Mouse (Mus musculus) embryonic fibroblast, embryonic 13.5 days (primary cell): ENCODE data around the gene Lonrf2. TPM values are rescaled to one million over a fixed set of nuclear protein-coding genes. Genes with fewer than 3 reads are reported as not detected.

Experiments
- H3K27ac ChIP-seq: 2 replicates; pipeline ENCODE4 v1.5.1; 2012; ENCODE audit warnings: low read length, control low read depth, inconsistent platforms; ENCODE audit not compliant: insufficient read depth
- H3K4me1 ChIP-seq: 2 replicates; pipeline ENCODE4 v1.6.1; 2011; ENCODE audit warnings: low read length; ENCODE audit not compliant: control insufficient read depth, insufficient read depth
- H3K4me3 ChIP-seq: 2 replicates; pipeline ENCODE4 v1.5.1; 2011; ENCODE audit warnings: mild to moderate bottlenecking, control low read depth, low read length; ENCODE audit not compliant: insufficient read depth
- CTCF ChIP-seq: IDR thresholded peaks from 2 replicates; pipeline ENCODE4 v1.5.1; 2011; ENCODE audit warnings: mild to moderate bottlenecking, control low read depth, low read length, moderate library complexity, borderline replicate concordance; ENCODE audit not compliant: insufficient read depth
- POLR2A ChIP-seq: IDR thresholded peaks from 2 replicates; pipeline ENCODE4 v1.6.1; 2011; ENCODE audit warnings: low read depth, mild to moderate bottlenecking, control low read depth, low read length, moderate library complexity
- polyA plus RNA-seq: library from polyadenylated mRNA; stranded (reverse); fragments of >200 nt; gene quantifications from 2 replicates; pipeline ENCODE4 v1.2.4, GENCODE M21; 2011; ENCODE audit warnings: low read depth; ENCODE audit not compliant: missing spikeins, insufficient read length

Lonrf2 gene
- 0.52 and 1.9 TPM in 2 replicates for polyA plus RNA-seq

DNA sequence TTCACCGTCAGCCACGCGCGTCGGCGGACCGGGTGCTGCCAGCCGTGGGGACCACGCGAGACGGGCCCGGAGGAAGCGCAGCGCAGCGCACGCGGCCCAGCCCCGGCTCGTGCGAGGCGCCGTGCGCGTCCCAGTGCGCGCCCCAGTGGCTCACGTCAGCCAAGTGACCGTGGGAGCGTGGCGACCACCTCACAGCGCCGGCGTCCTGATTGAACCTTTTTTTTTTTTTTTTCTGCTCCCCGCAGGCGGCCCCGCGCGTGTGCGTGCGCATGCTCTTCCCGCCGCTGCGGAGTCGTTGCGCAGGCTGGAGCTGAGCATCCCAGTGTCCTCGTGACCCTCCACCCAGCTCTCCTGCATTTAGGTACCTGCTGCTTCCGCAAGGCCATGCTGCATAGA is at the start of gene Lonrf2:
Lonrf2 (minus strand) TSS at position 235 of the 396 bp plus-strand sequence.
- H3K27ac ChIP-seq = no peak within 1 kb of the TSS
- TF ChIP-seq POLR2A = no peak
- TF ChIP-seq CTCF = no peak
- no peaks in the 10 kb centered on the region for H3K4me1 ChIP-seq
- H3K4me3 ChIP-seq = peak within 1 kb of the TSS; percentile 35

GRCm38 (mm10) chr1:38885956-38886355 is 49.4 kb upstream of the Lonrf2 start:
- no peaks in the 10 kb centered on the region for H3K4me1 ChIP-seq
- H3K27ac ChIP-seq = no peak overlapping the region
- H3K4me3 ChIP-seq = no peak overlapping the region
- TF ChIP-seq POLR2A (no peak), CTCF (no peak)

DNA sequence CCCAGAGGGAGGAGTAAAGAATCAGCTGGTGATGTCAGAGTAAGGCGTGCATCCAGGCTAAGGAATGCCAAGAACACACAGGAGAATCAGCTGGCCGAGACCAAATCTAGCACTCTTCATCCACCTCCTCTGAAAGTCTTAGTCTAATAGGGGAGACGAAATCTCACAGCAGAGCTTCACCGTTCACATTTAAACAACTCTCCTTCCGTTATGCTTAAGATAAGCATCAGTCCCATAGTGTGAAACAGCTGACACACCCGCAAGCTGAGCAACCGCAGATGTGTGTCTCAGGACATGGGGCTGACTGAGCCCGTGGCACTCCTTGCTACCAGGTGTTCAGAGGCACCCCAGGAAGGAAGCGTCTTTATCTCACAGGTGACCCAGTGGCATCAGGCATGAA is 47.3 kb upstream of the Lonrf2 start:
- TF ChIP-seq POLR2A (no peak), CTCF (no peak)
- Histone ChIP-seq H3K4me1 (no peaks in the 10 kb centered on the region), H3K27ac (no peak overlapping the region)

GRCm38 (mm10) chr1:38882746-38883145 is 46.2 kb upstream of the Lonrf2 start:
- no peaks in the 10 kb centered on the region for H3K4me1 ChIP-seq
- no peak overlapping the region for H3K4me3 ChIP-seq
- TF ChIP-seq POLR2A (no peak), CTCF (no peak)
- H3K27ac ChIP-seq = no peak overlapping the region

More for the DNA sequence above, 47.3 kb upstream of the Lonrf2 start:
- H3K4me3 ChIP-seq = no peak overlapping the region

DNA sequence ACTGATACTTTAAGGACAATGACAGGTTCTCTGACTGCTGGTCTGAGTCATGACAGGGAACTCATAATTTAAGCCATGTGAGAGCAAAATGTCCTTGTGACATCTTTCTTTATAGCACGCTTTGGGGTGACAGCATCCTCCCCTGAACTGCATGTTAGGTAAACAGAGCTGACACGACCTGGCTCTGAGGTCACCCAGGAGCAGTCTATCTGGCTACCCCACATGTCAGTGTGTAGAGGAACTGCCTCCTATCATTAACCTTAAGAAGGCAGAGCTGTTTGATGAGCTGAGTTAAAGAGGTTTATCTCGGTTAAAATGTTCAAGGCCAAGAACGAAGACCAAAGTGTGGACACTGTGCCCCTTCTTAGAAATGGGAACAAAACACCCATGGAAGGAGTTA is 44.9 kb upstream of the Lonrf2 start:
- no peaks in the 10 kb centered on the region for H3K4me1 ChIP-seq
- H3K27ac ChIP-seq = no peak overlapping the region
- no peak overlapping the region for H3K4me3 ChIP-seq
- TF ChIP-seq CTCF (no peak), POLR2A (no peak)

DNA sequence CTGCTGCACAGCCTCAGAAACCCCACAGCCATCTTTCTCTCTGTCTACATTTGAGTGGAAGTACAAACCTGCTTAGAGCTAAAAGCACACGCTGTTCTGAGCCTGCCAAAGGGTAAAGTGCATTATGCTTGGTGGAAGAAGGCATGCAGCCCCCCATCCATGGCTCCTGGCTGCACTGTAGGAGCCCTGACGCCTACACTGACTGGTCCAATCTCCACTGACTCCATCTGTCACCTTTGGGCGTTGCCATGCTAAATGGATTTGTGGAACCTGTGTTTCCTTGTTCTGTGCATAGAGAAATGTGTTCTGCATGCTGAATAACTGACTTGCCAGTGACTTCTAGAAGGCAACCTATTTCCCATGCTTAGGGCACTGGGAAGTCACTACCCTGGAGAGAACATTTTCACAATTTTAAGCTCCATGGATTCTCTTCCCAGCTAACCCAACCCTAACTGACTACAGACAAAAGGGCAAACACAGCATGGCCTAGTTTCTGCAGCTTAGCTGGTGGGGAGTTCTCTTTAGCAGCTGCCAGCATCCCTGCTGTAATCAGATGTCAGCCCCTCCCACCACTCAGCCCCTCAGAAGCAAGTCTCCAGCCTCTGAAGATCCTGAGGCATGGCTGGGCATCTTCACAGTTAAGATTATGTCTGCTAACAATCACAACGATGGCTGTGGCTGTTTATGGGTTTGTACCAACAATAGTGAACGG is 40.3 kb upstream of the Lonrf2 start:
- H3K4me3 ChIP-seq = no peak overlapping the region
- no peak overlapping the region for H3K27ac ChIP-seq

DNA sequence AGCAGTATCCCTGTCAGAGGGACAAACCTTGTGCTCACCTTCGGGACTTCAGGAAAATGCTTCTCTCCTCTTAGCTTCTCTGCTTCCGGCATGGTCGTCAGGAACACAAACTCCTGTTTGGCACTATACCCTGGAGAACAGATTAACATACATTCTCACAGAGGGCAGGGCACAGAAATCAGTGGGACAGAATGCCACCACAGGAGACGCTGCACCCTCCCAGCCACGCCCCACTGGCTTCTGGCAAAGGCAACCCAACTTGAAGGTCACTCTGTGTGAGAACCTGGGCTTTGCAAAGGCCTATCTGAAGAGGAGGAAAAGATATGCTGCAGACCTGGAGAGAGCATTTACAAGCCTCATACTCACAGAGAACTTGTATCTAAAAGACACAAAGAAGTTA is 37.4 kb upstream of the Lonrf2 start:
- TF ChIP-seq POLR2A (no peak), CTCF (no peak)
- Histone ChIP-seq H3K4me1 (no peaks in the 10 kb centered on the region), H3K27ac (no peak overlapping the region)

More for the DNA sequence above, 40.3 kb upstream of the Lonrf2 start:
- TF ChIP-seq CTCF = no peak
- TF ChIP-seq POLR2A = no peak
- H3K4me1 ChIP-seq = no peaks in the 10 kb centered on the region

GRCm38 (mm10) chr1:38871834-38872233 is 35.3 kb upstream of the Lonrf2 start:
- H3K4me1 ChIP-seq = no peaks in the 10 kb centered on the region
- TF ChIP-seq CTCF (no peak), POLR2A (no peak)
- H3K27ac ChIP-seq = no peak overlapping the region
- H3K4me3 ChIP-seq = no peak overlapping the region

More for the DNA sequence above, 37.4 kb upstream of the Lonrf2 start:
- H3K4me3 ChIP-seq = no peak overlapping the region

DNA sequence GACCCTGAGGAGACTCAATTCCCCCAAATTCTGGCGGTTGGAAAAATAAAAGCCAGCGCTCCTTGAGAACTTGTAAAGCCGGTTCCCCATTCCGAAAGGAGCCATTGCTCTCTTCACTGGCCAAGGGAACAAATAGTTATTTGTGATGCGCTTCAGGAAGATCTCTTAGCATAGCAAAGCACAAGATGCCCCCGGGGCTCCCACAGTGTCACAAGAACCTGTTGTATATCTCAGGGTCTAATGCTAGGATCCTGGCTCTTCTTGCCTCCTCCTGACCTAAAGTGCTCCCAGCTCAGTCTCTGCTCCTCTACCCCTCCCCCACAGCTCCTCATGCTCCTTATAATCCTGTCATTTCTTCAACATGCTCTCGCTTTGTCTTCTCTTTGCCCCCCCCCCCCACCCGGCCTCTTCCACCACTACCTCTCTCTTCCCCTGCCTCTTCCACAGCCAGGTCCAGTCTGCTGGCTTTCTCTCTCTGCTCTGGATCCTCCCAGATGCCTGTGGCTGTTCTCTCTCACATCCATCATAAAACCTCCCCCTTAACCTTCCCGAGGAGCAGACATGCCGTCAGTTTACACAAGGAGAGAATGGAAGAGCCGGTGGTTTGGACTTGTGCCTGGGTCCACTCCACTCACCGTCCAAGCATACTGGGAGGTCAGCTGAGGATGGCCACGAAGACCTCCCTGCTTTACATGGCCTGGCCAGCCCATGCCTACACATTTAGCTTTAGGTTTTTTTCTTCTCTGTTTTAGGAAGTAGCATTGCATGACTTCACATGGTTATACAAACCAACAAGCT is 33.1 kb upstream of the Lonrf2 start:
- TF ChIP-seq POLR2A (no peak), CTCF (no peak)

DNA sequence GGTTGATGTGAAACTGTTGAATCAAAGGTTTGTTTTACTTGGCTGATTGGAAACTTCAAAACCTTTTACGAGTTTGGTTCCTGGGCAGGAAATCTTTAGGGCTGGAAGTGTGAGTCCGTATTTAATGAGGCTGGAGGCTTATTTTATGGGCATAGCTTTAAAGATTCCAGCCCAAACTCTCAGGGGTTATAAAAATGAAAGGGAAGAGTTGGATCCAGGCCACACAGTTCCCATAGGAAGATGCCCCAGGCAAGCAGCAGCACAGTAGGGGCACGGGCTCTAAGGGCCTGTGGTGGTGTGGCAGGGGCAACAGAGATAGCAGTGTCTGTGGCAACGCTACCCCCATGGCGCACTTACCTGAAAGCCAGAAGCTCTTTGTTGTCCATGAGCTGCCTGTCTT is 29.7 kb upstream of the Lonrf2 start:
- Histone ChIP-seq H3K4me1 (no peaks in the 10 kb centered on the region), H3K27ac (no peak overlapping the region), H3K4me3 (no peak overlapping the region)
- TF ChIP-seq CTCF = no peak
- no peak for TF ChIP-seq POLR2A

More for the DNA sequence above, 33.1 kb upstream of the Lonrf2 start:
- H3K4me1 ChIP-seq = no peaks in the 10 kb centered on the region
- no peak overlapping the region for H3K4me3 ChIP-seq
- no peak overlapping the region for H3K27ac ChIP-seq
